Mouse (Mus musculus): ENCODE measurements around the gene Efcc1.

GRCm38 (mm10) chr6:87748531-87748930, 17.9 kb downstream of the Efcc1 start:
- TF ChIP-seq GATA1 (IDR thresholded peaks at IDR 0.05; ENCODE audit: low read length) (no peak), TAL1 (IDR thresholded peaks at IDR 0.05; ENCODE audit: low read length) (no peak)

Data from erythroblast, embryonic 14.5 days (primary cell).